Mouse (Mus musculus) neural tube, embryonic 14.5 days (tissue): ENCODE data around the gene Nolc1. TPM values are rescaled to one million over a fixed set of nuclear protein-coding genes. Genes with fewer than 3 reads are reported as not detected.

Experiments
- ATAC-seq: fragments of 200-750 bp; cut with Nextera tagmentation; 2 replicates; pipeline ENCODE4 v1.8.0; 2017; ENCODE audit warnings: low read depth, mild to moderate bottlenecking, moderate TSS enrichment, moderate library complexity
- H3K27ac ChIP-seq: fragments of 300-500 bp; sonication (generic); 2 replicates; pipeline ENCODE4 v1.5.1; 2014; ENCODE audit warnings: low read depth, mild to moderate bottlenecking, control low read depth, low read length, moderate library complexity, mixed read lengths
- H3K27me3 ChIP-seq: fragments of 300-500 bp; sonication (generic); 2 replicates; pipeline ENCODE4 v1.6.1; 2014; ENCODE audit warnings: low read length; ENCODE audit not compliant: control insufficient read depth, insufficient read depth
- H3K36me3 ChIP-seq: fragments of 300-500 bp; sonication (generic); 2 replicates; pipeline ENCODE4 v1.6.1; 2014; ENCODE audit warnings: low read length, mixed read lengths; ENCODE audit not compliant: control insufficient read depth, insufficient read depth
- H3K4me1 ChIP-seq: fragments of 300-500 bp; sonication (generic); 2 replicates; pipeline ENCODE4 v1.6.1; 2014; ENCODE audit warnings: low read length; ENCODE audit not compliant: control insufficient read depth, insufficient read depth
- H3K4me2 ChIP-seq: fragments of 300-500 bp; sonication (generic); 2 replicates; pipeline ENCODE4 v1.6.1; 2014; ENCODE audit warnings: mild to moderate bottlenecking, low read depth, low read length, control low read depth
- H3K4me3 ChIP-seq: fragments of 300-500 bp; sonication (generic); 2 replicates; pipeline ENCODE4 v1.5.1; 2014; ENCODE audit warnings: low read depth, low read length, control low read depth, mixed read lengths
- H3K9ac ChIP-seq: fragments of 300-500 bp; sonication (generic); replicated peaks from 2 replicates; pipeline ENCODE4 v1.6.1; 2014; ENCODE audit warnings: low read depth, mild to moderate bottlenecking, control low read depth, low read length, mixed read lengths
- H3K9me3 ChIP-seq: fragments of 300-500 bp; sonication (generic); 2 replicates; pipeline ENCODE4 v1.6.1; 2016; ENCODE audit warnings: low read length; ENCODE audit not compliant: control insufficient read depth
- WGBS: fragments of 180-500 bp; shearing (Covaris S2); extraction: QIAGEN DNeasy Blood & Tissue Kit; methylation state at CpG from one replicate; pipeline ENCODE4 v1.1.7; 2014; 5-methylcytosine and 5-hydroxymethylcytosine counted together
- polyA plus RNA-seq: library from polyadenylated mRNA; unstranded; fragments of >200 nt; fragmentation: Nextera tagmentation; extraction: Ambion mirVana; gene quantifications from 2 replicates; pipeline ENCODE4 v1.2.1, GENCODE M21; 2014

The Nolc1 gene
- polyA plus RNA-seq = 61.4 and 61.7 TPM in 2 replicates

GRCm38 (mm10) chr19:46075616-46076607 lies at the start of gene Nolc1:
Gene Nolc1 (plus strand): TSS chr19:46075863.
- peak within 1 kb of the TSS; percentile 64 for H3K9ac ChIP-seq
- peaks cover 29% of the 10 kb centered on the region for H3K36me3 ChIP-seq
- H3K27ac ChIP-seq = peak within 1 kb of the TSS; percentile 71
- ATAC-seq = peak; percentile 98
- no peaks in the 10 kb centered on the region for H3K9me3 ChIP-seq
- H3K4me3 ChIP-seq = peak within 1 kb of the TSS; percentile 88
- H3K4me2 ChIP-seq = peak within 1 kb of the TSS; percentile 79
- H3K4me1 ChIP-seq = peaks cover 9% of the 10 kb centered on the region
- under 1% methylated on average over 66 of the region's 66 CpGs for WGBS
- no peaks in the 10 kb centered on the region for H3K27me3 ChIP-seq

GRCm38 (mm10) chr19:46026567-46026966 lies 49.1 kb upstream of the Nolc1 start:
- H3K36me3 ChIP-seq = peaks cover under 1% of the 10 kb centered on the region; the same call in 1 of the 2 replicates
- 67% methylated on average over 8 of the region's 8 CpGs for WGBS
- H3K9me3 ChIP-seq = no peaks in the 10 kb centered on the region
- H3K27ac ChIP-seq = no peak overlapping the region
- no peak overlapping the region for H3K9ac ChIP-seq
- no peak overlapping the region for H3K4me2 ChIP-seq
- H3K4me3 ChIP-seq = no peak overlapping the region
- no peaks in the 10 kb centered on the region for H3K27me3 ChIP-seq
- H3K4me1 ChIP-seq = no peaks in the 10 kb centered on the region
- ATAC-seq = no peak

- no peak for ATAC-seq
- H3K27me3 ChIP-seq = no peaks in the 10 kb centered on the region
- 77% methylated on average over 11 of the region's 11 CpGs for WGBS
- no peak overlapping the region for H3K27ac ChIP-seq
- no peak overlapping the region for H3K4me2 ChIP-seq
- H3K36me3 ChIP-seq = peaks cover 23% of the 10 kb centered on the region
- no peaks in the 10 kb centered on the region for H3K4me1 ChIP-seq
- H3K9me3 ChIP-seq = no peaks in the 10 kb centered on the region
- no peak overlapping the region for H3K4me3 ChIP-seq
- no peak overlapping the region for H3K9ac ChIP-seq
Measured at GRCm38 (mm10) chr19:46028747-46029320, 46.8 kb upstream of the Nolc1 start.

- H3K9me3 ChIP-seq = no peaks in the 10 kb centered on the region
- no peaks in the 10 kb centered on the region for H3K4me1 ChIP-seq
- no peak overlapping the region for H3K4me2 ChIP-seq
- ATAC-seq = no peak
- no peak overlapping the region for H3K9ac ChIP-seq
- H3K27ac ChIP-seq = no peak overlapping the region
- H3K27me3 ChIP-seq = no peaks in the 10 kb centered on the region
- H3K4me3 ChIP-seq = no peak overlapping the region
- H3K36me3 ChIP-seq = peaks cover 31% of the 10 kb centered on the region
- 94% methylated on average over 1 of the region's 1 CpGs for WGBS
Measured at GRCm38 (mm10) chr19:46029652-46030051, 46.0 kb upstream of the Nolc1 start.

- Histone ChIP-seq H3K4me2 (no peak overlapping the region), H3K9ac (no peak overlapping the region), H3K27me3 (no peaks in the 10 kb centered on the region), H3K4me3 (no peak overlapping the region), H3K36me3 (peaks cover 37% of the 10 kb centered on the region), H3K9me3 (no peaks in the 10 kb centered on the region), H3K4me1 (no peaks in the 10 kb centered on the region), H3K27ac (no peak overlapping the region)
- 95% methylated on average over 10 of the region's 10 CpGs for WGBS
- no peak for ATAC-seq
Measured at GRCm38 (mm10) chr19:46030196-46030983, 45.3 kb upstream of the Nolc1 start.

- ATAC-seq = no peak
- 74% methylated on average over 9 of the region's 9 CpGs for WGBS
- Histone ChIP-seq H3K9ac (no peak overlapping the region), H3K9me3 (no peaks in the 10 kb centered on the region), H3K27ac (no peak overlapping the region), H3K27me3 (no peaks in the 10 kb centered on the region), H3K4me2 (no peak overlapping the region), H3K36me3 (peaks cover 46% of the 10 kb centered on the region), H3K4me1 (peaks cover 6% of the 10 kb centered on the region), H3K4me3 (no peak overlapping the region)
Measured at GRCm38 (mm10) chr19:46031689-46032432, 43.8 kb upstream of the Nolc1 start.

- Histone ChIP-seq H3K27me3 (no peaks in the 10 kb centered on the region), H3K4me2 (no peak overlapping the region), H3K9ac (no peak overlapping the region), H3K4me3 (no peak overlapping the region), H3K27ac (no peak overlapping the region), H3K36me3 (peaks cover 46% of the 10 kb centered on the region), H3K4me1 (peaks cover 17% of the 10 kb centered on the region), H3K9me3 (no peaks in the 10 kb centered on the region)
- WGBS = 90% methylated on average over 26 of the region's 26 CpGs
- ATAC-seq = no peak
Measured at GRCm38 (mm10) chr19:46032731-46033510, 42.7 kb upstream of the Nolc1 start.

GRCm38 (mm10) chr19:46033911-46034310 lies 41.8 kb upstream of the Nolc1 start:
- Histone ChIP-seq H3K4me3 (no peak overlapping the region), H3K27ac (no peak overlapping the region), H3K27me3 (no peaks in the 10 kb centered on the region), H3K4me2 (no peak overlapping the region), H3K36me3 (peaks cover 46% of the 10 kb centered on the region), H3K9ac (no peak overlapping the region), H3K9me3 (no peaks in the 10 kb centered on the region), H3K4me1 (peaks cover 24% of the 10 kb centered on the region)
- WGBS = 94% methylated on average over 11 of the region's 11 CpGs
- ATAC-seq = no peak
